Mouse (Mus musculus): Measurements from ENCODE around the gene Cope.

DNA sequence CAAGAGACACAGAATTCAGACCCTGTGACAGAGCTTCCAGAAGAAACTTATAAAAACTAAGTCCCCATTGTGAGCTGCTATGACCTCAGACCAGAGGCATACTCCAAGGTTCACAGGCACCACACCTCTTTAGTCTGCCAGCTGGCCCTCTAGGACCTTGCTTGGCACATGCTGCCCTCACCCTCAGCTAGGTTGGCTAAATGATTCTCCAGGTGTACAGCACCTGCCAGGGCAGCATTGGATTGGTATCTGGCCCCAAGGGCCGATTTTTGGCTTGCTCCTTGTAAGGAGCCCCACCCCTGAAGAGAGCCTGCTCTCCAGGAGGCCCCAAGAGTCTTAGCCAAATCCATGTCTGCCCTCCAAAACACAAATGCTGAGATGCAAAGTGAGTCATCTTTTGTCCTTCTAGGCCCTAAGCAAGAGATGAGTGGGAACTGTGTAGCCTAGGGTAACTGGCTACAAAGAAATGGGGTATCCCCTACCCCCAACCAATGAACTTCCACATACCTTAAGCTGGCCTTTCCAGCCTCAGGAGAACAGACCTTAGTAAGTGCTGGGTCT lies 45.6 kb downstream of the Cope start:
- TF ChIP-seq CTCF (IDR thresholded peaks at IDR 0.05) (no peak), EP300 (IDR thresholded peaks at IDR 0.05) (no peak)
